Mouse (Mus musculus) mammary gland, adult 2 months (tissue): ENCODE results near the gene Mon2. TPM values are rescaled to one million over a fixed set of nuclear protein-coding genes. Genes with fewer than 3 reads are reported as not detected.

Experiments used
- polyA plus RNA-seq: library from polyadenylated mRNA; depleted of rRNA; stranded (reverse); fragments of >200 nt; gene quantifications from 2 replicates; pipeline ENCODE4 v1.2.3, GENCODE M21; 2012; ENCODE audit warnings: low replicate concordance; rRNA removed

Mon2 gene
- polyA plus RNA-seq, result 56.4 and 62.4 TPM in 2 replicates

DNA sequence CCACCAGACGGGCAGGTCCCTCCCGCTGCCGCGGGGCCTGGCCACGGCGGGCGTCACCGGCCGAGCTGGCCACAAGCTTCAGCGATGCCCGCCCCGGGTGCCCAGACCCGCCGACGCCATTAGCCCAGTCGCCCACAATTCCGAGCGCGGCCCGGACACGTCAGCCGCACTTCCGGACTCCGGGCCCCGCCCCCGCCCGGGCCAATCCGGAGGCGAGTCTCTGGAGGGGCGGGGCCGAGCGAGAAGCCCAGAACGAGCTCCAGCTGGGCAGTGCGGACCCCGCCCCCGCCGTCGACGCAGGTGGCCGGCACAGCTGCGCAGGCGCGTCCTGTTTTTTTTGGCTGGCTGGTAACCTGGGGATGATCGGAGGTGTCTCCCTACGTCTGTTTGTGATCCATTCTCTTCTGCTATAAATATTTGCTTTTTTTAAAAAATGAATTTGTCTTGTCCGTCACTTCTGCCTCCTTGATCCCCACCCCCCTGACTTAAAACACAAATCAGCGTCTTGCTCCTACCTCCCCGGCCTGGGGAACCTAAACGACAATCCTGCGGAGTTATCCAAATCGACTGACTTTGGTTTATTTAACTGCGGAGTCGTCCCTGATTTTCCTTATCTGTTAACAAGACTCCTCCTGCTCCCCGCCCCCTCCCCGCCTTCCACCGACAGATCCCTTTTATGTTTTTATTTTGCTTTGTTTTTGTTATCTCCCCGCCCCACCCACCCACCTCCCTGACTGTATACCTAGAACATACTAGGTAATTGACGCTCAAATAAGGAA is at the start of gene Mon2:
Gene Mon2 (minus strand): TSS at position 261 of the 779 bp plus-strand sequence.

Other genes starting within 250 kb of the Mon2 start
- gene Usp15, start 120.5 kb upstream of the Mon2 start, polyA plus RNA-seq, result 3.2 and 13.3 TPM in 2 replicates
- gene Fam19a2, start 187.5 kb upstream of the Mon2 start, polyA plus RNA-seq, result 0.03 and 0.05 TPM in 2 replicates